In genomic region chr5:150522867-150523234, GRCm38 (mm10) we compare ENCODE assay signal across 8 mouse cellular contexts. TPM values are rescaled to one million over a fixed set of nuclear protein-coding genes. Genes with fewer than 3 reads are reported as not detected.
DNase-seq lines count a peak whose midpoint lies in the region; ATAC-seq and TF ChIP-seq lines count a peak whose summit lies in the region.

No protein-coding gene starts in this region.

- WGBS in kidney, postnatal 0 days, result 7% methylated on average over 11 of the region's 11 CpGs
- 6% methylated on average over 11 of the region's 11 CpGs for WGBS in intestine, embryonic 14.5 days

- no peaks in the 10 kb centered on the region for H3K27me3 ChIP-seq in kidney, postnatal 0 days (ENCODE audit: insufficient read depth, low read length)
- H3K27me3 ChIP-seq in intestine, embryonic 14.5 days (replicated peaks; ENCODE audit: control insufficient read depth, insufficient read depth, low read length), result no peaks in the 10 kb centered on the region
- peaks cover 1% of the 10 kb centered on the region for H3K27me3 ChIP-seq in myocyte (ENCODE audit: control insufficient read depth, insufficient read depth, insufficient read length)

- H3K4me2 ChIP-seq in kidney, postnatal 0 days (ENCODE audit: low read length), result peak overlapping the region; percentile 64
- H3K4me2 ChIP-seq in intestine, embryonic 14.5 days (ENCODE audit: low read length), result peak overlapping the region; percentile 65
- peak overlapping the region; percentile 71 for H3K4me2 ChIP-seq in myocyte (ENCODE audit: low read depth)

- no peak for ATAC-seq in kidney, postnatal 0 days (replicated peaks; ENCODE audit: low FRiP score, low read depth)
- no peak; the same call in 1 of the 2 replicates for ATAC-seq in intestine, embryonic 14.5 days (replicated peaks; ENCODE audit: low FRiP score, low TSS enrichment, low read depth)

- H3K9ac ChIP-seq in kidney, postnatal 0 days (ENCODE audit: low read depth, low read length), result peak overlapping the region; percentile 93
- H3K9ac ChIP-seq in intestine, embryonic 14.5 days (ENCODE audit: low read length), result peak overlapping the region; percentile 91

- no peak for TF ChIP-seq CTCF in kidney, postnatal 0 days (IDR thresholded peaks at IDR 0.05; ENCODE audit: low read depth)

- no peaks in the 10 kb centered on the region for H3K79me2 ChIP-seq in myocyte (ENCODE audit: control insufficient read depth, insufficient read depth)

- no peaks in the 10 kb centered on the region for H3K9me3 ChIP-seq in kidney, postnatal 0 days (replicated peaks; ENCODE audit: low read length)
- no peaks in the 10 kb centered on the region for H3K9me3 ChIP-seq in intestine, embryonic 14.5 days (ENCODE audit: control insufficient read depth, low read length)

- peak overlapping the region; percentile 69 for H3ac ChIP-seq in myocyte (ENCODE audit: control insufficient read depth, insufficient read length)

- no peaks in the 10 kb centered on the region for H3K4me1 ChIP-seq in kidney, postnatal 0 days (replicated peaks; ENCODE audit: insufficient read depth, low read length)
- H3K4me1 ChIP-seq in intestine, embryonic 14.5 days (replicated peaks; ENCODE audit: control insufficient read depth, insufficient read depth, low read length), result peaks cover 8% of the 10 kb centered on the region; the same call in 1 of the 2 replicates

- no peak for TF ChIP-seq POLR2A in myocyte (IDR thresholded peaks at IDR 0.05; ENCODE audit: insufficient read length, low read depth)

- peak overlapping the region; percentile 84 for H3K4me3 ChIP-seq in kidney, postnatal 0 days (replicated peaks; ENCODE audit: low read depth, low read length)
- peak overlapping the region; percentile 67 for H3K4me3 ChIP-seq in intestine, embryonic 14.5 days (ENCODE audit: low read depth, low read length)
- H3K4me3 ChIP-seq in myocyte, result peak overlapping the region; percentile 41

- H3K27ac ChIP-seq in kidney, postnatal 0 days, result peak overlapping the region; percentile 70; the same call in 1 of the 2 replicates
- peak overlapping the region; percentile 80 for H3K27ac ChIP-seq in intestine, embryonic 14.5 days (ENCODE audit: low read depth)

- H3K36me3 ChIP-seq in kidney, postnatal 0 days (ENCODE audit: insufficient read depth, low read length), result no peaks in the 10 kb centered on the region
- 0 out of 2 replicates have a peak, but pooled peaks cover 3% of the 10 kb centered on the region for H3K36me3 ChIP-seq in intestine, embryonic 14.5 days (ENCODE audit: control insufficient read depth, insufficient read depth, low read length)
- no peaks in the 10 kb centered on the region for H3K36me3 ChIP-seq in myocyte (ENCODE audit: control insufficient read depth, insufficient read depth)

- no peak for DNase-seq in kidney, postnatal 0 days (ENCODE audit: low spot score)
- no peak for DNase-seq in kidney, postnatal 36 days
- DNase-seq in c-Kit-positive CD71-positive TER-119-positive erythroid progenitor cells, embryonic 14.5 days (ENCODE audit: low spot score), result peak; percentile 55
- DNase-seq in intestine, embryonic 14.5 days (ENCODE audit: low spot score), result no peak
- DNase-seq in adrenal gland, postnatal 10 days, result no peak
- DNase-seq in kidney, adult 8-10 months, result no peak
- no peak for DNase-seq in spleen, postnatal 14 days (ENCODE audit: low spot score in 2 of 2)

TF ChIP-seq in myocyte, 11 proteins besides CTCF, POLR2A, EP300 and RAD21:
- TF ChIP-seq SRF (IDR thresholded peaks at IDR 0.05; ENCODE audit: control insufficient read depth, insufficient read length, low read depth), result no peak
- TF ChIP-seq USF1 (IDR thresholded peaks at IDR 0.05; ENCODE audit: low read depth), result no peak
- TF ChIP-seq MYOD1 (IDR thresholded peaks at IDR 0.05; ENCODE audit: control insufficient read depth in 1 of 3, insufficient read length in 2 of 3, low read depth in 2 of 3), result no peak
- no peak for TF ChIP-seq TCF12 (IDR thresholded peaks at IDR 0.05; ENCODE audit: insufficient read depth, poor library complexity, severe bottlenecking)
- no peak for TF ChIP-seq REST (IDR thresholded peaks at IDR 0.05; ENCODE audit: insufficient read depth, insufficient read length)
- TF ChIP-seq MAX (IDR thresholded peaks at IDR 0.05; ENCODE audit: low read depth), result no peak
- no peak for TF ChIP-seq E2F4 (IDR thresholded peaks at IDR 0.05; ENCODE audit: insufficient read depth)
- no peak for TF ChIP-seq POLR2AphosphoS2 (IDR thresholded peaks at IDR 0.05; ENCODE audit: insufficient read length, low read depth)
- no peak for TF ChIP-seq MYOG (IDR thresholded peaks at IDR 0.05; ENCODE audit: control insufficient read depth in 1 of 3, insufficient read depth in 1 of 3, insufficient read length in 2 of 3, low read depth in 2 of 3)
- no peak for TF ChIP-seq CEBPB (IDR thresholded peaks at IDR 0.05; ENCODE audit: insufficient read depth, poor library complexity, severe bottlenecking)
- TF ChIP-seq TCF3 (IDR thresholded peaks at IDR 0.05; ENCODE audit: insufficient read length, low read depth), result no peak

RNA-seq across cellular contexts. Expression of gene Brca2, which starts 0.4 kb away (rescaled TPM):
- 12.7 and 13.6 TPM in 2 replicates for polyA plus RNA-seq in kidney, postnatal 0 days (2015; fragmentation: Nextera tagmentation; extraction: Ambion mirVana)
- 25.2 and 28.5 TPM in 2 replicates for polyA plus RNA-seq in intestine, embryonic 14.5 days (2014; fragmentation: Nextera tagmentation; extraction: Ambion mirVana)
- polyA plus RNA-seq in myocyte (2012; fragmentation: generic; extraction: Trizol), result 2.1 TPM
- total RNA-seq in adrenal gland, postnatal 10 days (2021), result 10 to 100 TPM; 12.9 to 15.1 TPM

RNA-seq across cellular contexts. Expression of gene Zar1l, which starts 4.9 kb away (rescaled TPM):
- polyA plus RNA-seq in kidney, postnatal 0 days (2015; fragmentation: Nextera tagmentation; extraction: Ambion mirVana), result not detected in 2 replicates
- polyA plus RNA-seq in intestine, embryonic 14.5 days (2014; fragmentation: Nextera tagmentation; extraction: Ambion mirVana), result not detected in 2 replicates
- not detected for polyA plus RNA-seq in myocyte (2012; fragmentation: generic; extraction: Trizol)
- total RNA-seq in adrenal gland, postnatal 10 days (2021), result not detected
